Mouse (Mus musculus) hindbrain, embryonic 16.5 days (tissue): ENCODE results near the gene Slc31a1. TPM values are rescaled to one million over a fixed set of nuclear protein-coding genes. Genes with fewer than 3 reads are reported as not detected.

Experiments used
- polyA plus RNA-seq: library from polyadenylated mRNA; unstranded; fragments of >200 nt; fragmentation: Nextera tagmentation; extraction: Ambion mirVana; gene quantifications from 2 replicates; pipeline ENCODE4 v1.2.1, GENCODE M21; 2015

The Slc31a1 gene
- polyA plus RNA-seq, 1 experiment from 2014 or later, result 50.0 TPM

Other genes starting within 250 kb of the Slc31a1 start
- gene Mup21, start 209.9 kb upstream of the Slc31a1 start, polyA plus RNA-seq, result not detected in 2 replicates
- gene Zfp37, start 129.7 kb upstream of the Slc31a1 start, polyA plus RNA-seq, result 26.5 and 31.5 TPM in 2 replicates
- gene Slc31a2, start 98.2 kb upstream of the Slc31a1 start, polyA plus RNA-seq, result 17.7 and 18.2 TPM in 2 replicates
- 22.9 and 24.6 TPM in 2 replicates for gene Fkbp15, start 179 bp upstream of the Slc31a1 start, polyA plus RNA-seq
- 71.0 and 72.2 TPM in 2 replicates for gene Cdc26, start 47.9 kb downstream of the Slc31a1 start, polyA plus RNA-seq
- 12.4 and 15.8 TPM in 2 replicates for gene Prpf4, start 48.1 kb downstream of the Slc31a1 start, polyA plus RNA-seq
- 0.29 TPM in 1 of 2 replicates, not detected in the other for gene Rnf183, start 74.5 kb downstream of the Slc31a1 start, polyA plus RNA-seq
- 14.4 and 16.0 TPM in 2 replicates for gene Wdr31, start 110.2 kb downstream of the Slc31a1 start, polyA plus RNA-seq
- 0.63 and 0.80 TPM in 2 replicates for gene Bspry, start 119.3 kb downstream of the Slc31a1 start, polyA plus RNA-seq
- gene Hdhd3, start 142.7 kb downstream of the Slc31a1 start, polyA plus RNA-seq, result 11.2 and 11.5 TPM in 2 replicates
- 72.2 and 75.6 TPM in 2 replicates for gene Alad, start 159.2 kb downstream of the Slc31a1 start, polyA plus RNA-seq
- 61.8 and 62.3 TPM in 2 replicates for gene Pole3, start 164.3 kb downstream of the Slc31a1 start, polyA plus RNA-seq
- 0.53 and 0.71 TPM in 2 replicates for gene 4933430I17Rik, start 164.6 kb downstream of the Slc31a1 start, polyA plus RNA-seq
- 58.1 and 64.6 TPM in 2 replicates for gene Rgs3, start 199.1 kb downstream of the Slc31a1 start, polyA plus RNA-seq